Mouse (Mus musculus): ENCODE measurements around the gene Hdac4.

The Hdac4 gene

GRCm38 (mm10) chr1:91921702-91922101, 273.8 kb downstream of the Hdac4 start:
- no peak for DNase-seq (ENCODE audit: extremely low spot score)

- DNase-seq (ENCODE audit: extremely low spot score): no peak
Measured at GRCm38 (mm10) chr1:91921279-91921678, 274.2 kb downstream of the Hdac4 start.

GRCm38 (mm10) chr1:91920038-91920589, 275.4 kb downstream of the Hdac4 start:
- no peak for DNase-seq (ENCODE audit: extremely low spot score)

GRCm38 (mm10) chr1:91918257-91918800, 277.2 kb downstream of the Hdac4 start:
- no peak for DNase-seq (ENCODE audit: extremely low spot score)

- no peak for DNase-seq (ENCODE audit: extremely low spot score)
Measured at GRCm38 (mm10) chr1:91917596-91917995, 277.9 kb downstream of the Hdac4 start.

DNA sequence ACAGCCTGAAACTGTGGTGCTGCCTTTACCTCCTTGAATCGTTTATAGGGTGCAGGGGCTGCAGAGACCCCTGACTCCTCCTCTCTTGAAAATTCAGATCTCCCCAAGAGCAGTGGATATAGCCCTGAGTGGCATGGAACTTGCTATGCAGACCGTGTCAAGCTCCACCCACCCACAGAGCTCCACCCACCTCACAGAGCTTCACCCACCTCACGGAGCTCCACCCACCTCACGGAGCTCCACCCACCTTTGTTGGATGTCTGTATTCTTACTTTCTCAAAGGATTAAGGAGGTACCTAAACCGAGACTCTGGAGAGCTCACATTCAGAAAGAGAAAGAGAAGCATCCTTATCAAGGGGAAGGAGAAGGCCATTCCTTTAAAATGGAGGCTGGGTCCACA, 279.5 kb downstream of the Hdac4 start:
- DNase-seq (ENCODE audit: extremely low spot score): no peak

GRCm38 (mm10) chr1:91914648-91915047, 280.9 kb downstream of the Hdac4 start:
- no peak for DNase-seq (ENCODE audit: extremely low spot score)

DNA sequence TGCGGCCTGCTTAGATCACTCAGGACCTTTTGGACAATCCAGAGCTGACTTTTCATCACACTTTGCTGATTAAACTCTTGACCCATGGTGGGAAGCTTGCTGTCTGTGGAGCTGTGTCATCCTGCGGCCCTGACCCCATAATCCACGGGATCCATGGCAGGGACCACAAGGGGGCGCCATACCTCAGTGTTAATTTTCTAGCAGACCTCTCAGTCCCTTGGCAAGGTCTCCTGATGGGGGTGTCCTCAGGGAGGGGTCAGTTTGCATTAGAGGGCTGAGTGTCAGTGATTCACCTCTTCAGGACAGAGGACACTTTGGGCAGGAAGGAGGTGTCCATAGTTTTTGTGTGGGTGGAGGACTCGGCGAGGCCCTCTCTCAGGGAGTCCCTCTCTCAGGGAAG, 281.6 kb downstream of the Hdac4 start:
- peak; percentile 64 for DNase-seq (ENCODE audit: extremely low spot score)

DNA sequence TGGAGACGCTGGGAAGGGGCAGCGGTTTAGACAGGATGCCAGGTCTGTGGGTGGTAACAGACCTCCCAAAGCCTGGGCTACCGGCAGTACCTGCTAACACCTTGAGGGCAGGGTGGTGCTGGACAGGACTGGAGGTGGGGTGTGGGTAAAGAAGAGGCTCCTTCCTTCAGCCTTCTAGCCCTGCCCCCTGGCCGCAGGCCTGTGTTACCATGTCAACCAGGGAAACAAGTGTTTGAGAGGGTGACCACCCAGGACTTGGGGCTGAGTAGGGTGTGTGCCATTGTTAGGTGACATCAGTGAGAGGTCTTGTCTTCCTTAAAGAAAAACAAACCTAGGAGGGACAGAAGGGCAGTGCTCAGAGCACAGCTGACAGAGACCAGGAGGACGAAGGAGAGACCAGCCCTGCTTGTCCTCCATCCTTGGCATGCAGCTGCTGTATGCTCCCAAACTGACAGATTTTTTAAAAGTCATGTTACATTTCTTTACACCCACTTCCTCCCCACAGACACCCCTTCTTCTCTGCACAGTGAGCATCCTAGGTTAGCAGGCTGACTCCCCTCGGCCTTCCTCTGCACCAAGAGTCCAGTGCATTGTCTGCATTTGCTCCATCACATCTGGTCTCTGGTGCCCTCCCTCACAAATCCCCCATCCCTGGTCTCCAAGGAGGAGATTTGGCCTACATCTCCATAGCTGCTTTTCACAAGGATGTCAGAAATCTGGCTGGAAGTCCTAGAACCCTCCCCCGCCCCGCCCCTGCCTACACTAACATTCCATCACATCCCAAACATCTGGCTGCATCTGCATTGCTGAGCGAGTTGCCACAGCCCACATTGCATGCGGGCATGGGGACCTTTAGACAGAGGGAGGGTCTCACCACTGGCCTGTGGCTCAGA, 283.0 kb downstream of the Hdac4 start:
- peak; percentile 4 for DNase-seq (ENCODE audit: extremely low spot score)

DNA sequence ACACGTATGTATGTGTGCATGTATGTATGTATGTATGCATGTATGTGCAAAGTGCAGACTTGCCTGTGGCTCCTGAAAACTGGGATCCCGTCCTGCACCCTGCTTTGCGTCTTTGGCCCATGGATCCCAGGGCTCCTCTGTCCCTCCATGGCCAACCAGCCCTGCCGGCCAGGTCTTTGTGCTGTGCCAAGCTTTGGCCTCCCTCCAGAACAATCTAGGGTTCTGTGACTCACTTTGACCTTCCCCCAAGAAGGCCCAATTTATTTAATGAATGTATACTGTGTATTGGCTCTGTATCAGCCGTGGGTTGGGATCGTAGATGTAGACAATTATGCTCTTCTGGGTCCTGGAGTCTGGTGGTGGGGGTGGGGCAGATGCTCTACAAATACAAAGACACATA, 290.2 kb downstream of the Hdac4 start:
- DNase-seq (ENCODE audit: extremely low spot score): no peak

DNA sequence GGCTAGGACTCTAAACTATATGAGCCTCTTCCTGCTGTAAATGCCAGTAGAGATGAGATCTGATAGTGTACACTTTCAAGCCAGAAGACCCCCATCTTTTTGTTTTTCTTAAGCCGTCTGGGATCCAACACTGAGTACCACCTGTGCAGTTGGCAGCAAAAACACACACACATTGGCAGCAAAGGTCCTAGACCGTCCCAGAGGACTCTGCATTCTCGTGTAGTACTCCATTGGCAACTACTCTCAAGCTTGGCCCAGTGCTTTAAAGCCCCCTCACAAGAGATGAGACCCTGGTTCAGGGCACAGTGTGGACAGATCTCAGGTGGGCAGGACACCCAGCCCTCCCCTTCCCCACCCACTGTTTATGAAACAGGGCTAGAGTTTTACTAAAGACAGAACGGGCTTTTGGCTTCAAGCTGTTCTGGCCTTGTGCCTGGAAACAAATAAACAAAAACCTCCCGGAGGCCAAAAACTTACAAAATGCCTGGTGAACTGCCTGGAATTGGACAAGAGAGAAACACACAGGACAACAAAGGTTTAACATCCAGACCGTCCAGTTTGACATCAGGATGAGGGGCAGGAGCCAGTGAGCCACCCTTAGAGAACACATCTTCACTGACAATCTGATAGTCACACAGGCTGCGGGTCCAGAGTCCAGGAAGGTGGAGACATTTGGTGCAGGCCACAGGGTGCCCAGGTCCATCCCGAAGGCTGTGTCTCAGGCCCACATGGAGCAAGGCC, 292.1 kb downstream of the Hdac4 start:
- DNase-seq (ENCODE audit: extremely low spot score): no peak

- no peak for DNase-seq (ENCODE audit: extremely low spot score)
Measured at GRCm38 (mm10) chr1:91897078-91897477, 298.4 kb downstream of the Hdac4 start.

DNA sequence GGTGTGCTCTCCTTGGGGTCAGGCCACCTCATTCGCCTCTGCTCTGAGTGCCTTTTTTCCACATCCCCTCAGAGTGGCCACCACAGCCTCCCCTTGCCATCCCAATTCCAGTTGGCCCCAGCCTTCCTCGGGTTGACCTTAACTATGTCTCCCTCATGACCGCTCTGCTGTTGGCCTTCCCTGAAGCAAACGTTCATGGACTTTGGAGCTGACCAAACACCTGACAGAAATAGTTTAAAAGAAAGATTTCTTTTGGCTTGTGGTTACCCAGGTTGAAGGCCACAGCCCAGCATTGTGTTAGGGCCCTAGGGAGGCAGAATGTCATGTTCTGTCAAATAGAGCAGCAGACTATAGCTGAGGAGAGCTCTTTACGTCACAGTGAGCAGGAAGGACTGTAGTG, 301.2 kb downstream of the Hdac4 start:
- no peak for DNase-seq (ENCODE audit: extremely low spot score)

DNA sequence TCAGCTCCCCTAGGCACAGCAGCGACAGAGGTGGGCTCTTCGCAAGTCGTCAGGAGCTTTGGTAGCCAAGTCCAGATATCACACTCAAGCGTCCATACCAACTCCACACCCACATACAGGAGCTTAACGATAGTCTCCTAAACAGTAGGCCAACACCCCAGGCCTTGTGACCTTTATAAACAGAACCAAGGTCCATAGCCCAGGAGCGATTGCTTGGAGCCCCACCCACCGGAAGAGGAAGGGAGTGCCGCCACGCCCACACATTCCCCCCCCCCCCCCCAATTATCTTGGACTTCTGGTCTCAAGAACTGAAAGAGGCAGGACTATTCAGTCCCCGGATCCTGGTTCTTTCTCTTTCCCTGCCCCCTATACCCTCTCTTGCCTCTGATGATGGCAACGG, 301.9 kb downstream of the Hdac4 start:
- no peak for DNase-seq (ENCODE audit: extremely low spot score)

GRCm38 (mm10) chr1:91883115-91883514, 312.4 kb downstream of the Hdac4 start:
- DNase-seq (ENCODE audit: extremely low spot score): no peak

DNA sequence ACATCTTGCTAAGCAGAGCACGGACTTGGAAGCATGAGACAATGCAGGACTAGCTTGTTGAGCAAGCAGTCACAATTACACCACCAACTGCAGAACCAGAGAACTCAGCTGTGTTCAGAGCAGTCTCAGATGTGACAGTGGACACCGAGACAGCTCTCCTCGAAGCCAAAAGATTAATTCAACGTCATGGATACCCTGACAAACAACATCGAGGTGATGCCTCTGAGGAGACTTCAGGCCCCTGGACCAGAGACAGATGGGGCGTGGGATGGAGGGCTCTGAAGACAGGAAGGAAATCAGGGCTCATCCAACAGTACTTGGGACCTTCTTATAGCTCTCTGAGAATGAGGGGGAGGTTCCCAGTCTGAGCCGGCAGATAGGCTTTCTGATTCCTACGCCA, 314.6 kb downstream of the Hdac4 start:
- DNase-seq (ENCODE audit: extremely low spot score): no peak

DNA sequence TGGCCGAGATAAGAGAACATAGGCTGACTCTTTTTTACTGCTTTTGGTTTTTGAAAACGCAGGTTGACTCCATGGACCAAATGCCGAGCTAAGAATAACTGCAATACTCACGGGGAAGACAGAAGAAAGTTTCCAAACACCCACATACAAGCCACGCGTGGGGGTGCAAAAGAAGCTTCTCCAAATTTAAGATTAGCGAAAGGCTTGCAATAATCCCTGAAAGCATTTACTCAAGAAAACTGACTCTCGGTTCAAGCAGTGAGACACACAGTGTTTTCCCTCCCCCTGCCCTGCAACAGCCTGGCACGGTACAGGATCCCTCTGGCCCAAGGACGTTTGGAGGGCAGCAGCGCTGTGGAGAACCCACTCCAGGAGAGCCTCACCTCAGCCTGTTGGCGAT, 315.3 kb downstream of the Hdac4 start:
- no peak for DNase-seq (ENCODE audit: extremely low spot score)

Measured in embryo, embryonic 9.5 days (tissue).